Mouse (Mus musculus) cerebellum, postnatal 10 days (tissue): ENCODE measurements at regions not wholly inside any gene's neighbourhood (a gene's known extent, or its start where the extent isn't known, plus 50 kb on each side); places are given as distances from the start of the nearest gene placed in this dataset.
A peak's percentile ranks its signal among the peaks of the same experiment; 100 is the strongest.

Experiments
- DNase-seq, 2 experiments: peaks; one replicate each; pipeline ENCODE4 v3.0.0; 2021; ENCODE audit warnings: mixed read lengths in 2 of 2

DNA sequence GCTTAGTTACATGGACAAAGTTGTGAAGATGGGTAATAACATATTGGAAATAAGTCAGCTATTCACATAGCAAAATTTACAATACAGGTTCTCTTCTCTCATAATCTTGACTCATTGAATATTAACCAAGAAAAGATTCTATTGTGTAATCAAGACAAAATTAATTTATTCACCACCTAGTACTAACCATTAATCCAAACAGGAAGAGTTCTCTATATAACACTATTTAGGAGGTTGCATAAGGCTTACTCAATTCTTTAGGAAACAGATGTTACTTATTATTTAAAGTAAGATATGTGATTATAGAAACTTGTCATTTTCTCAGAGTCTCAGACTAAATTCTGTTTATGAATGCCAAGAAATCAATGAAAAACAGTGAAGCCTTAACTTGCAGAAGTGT lies 600.4 kb upstream of the Tusc1 start:
- no peak for DNase-seq

GRCm38 (mm10) chr4:93927117-93927516 lies 591.8 kb upstream of the Tusc1 start:
- no peak for DNase-seq

- no peak for DNase-seq
Measured at GRCm38 (mm10) chr4:93924402-93924801, 589.1 kb upstream of the Tusc1 start.

GRCm38 (mm10) chr4:93886631-93887030 lies 551.3 kb upstream of the Tusc1 start:
- DNase-seq, result no peak

- DNase-seq, result no peak
Measured at GRCm38 (mm10) chr4:93881318-93881717, 546.0 kb upstream of the Tusc1 start.

DNA sequence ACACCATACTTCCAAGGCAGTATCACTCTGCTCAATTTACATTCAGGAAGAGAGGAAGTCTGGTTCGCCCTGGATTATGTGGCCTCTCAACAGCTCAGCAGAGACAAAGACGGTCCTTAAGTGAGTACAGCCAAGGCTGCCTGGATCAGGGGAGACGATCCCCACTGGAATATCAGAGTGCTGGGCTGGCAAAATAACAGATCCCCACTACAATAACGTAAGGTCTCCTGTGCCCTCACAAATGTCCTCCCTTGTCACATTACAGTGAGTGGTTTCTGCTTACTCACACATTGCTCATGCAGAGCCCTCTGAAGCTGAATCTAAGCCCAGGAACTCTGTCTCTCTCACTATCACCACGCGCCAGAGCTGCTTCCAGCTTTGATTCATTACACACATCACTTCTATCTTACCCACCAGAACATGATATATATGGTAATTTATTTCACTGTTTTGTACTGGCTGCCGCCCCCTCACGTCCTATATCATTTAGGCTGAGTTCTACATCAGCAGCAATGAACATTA lies 544.1 kb upstream of the Tusc1 start:
- DNase-seq, result peak in 1 of 2 experiments; percentile 3

DNA sequence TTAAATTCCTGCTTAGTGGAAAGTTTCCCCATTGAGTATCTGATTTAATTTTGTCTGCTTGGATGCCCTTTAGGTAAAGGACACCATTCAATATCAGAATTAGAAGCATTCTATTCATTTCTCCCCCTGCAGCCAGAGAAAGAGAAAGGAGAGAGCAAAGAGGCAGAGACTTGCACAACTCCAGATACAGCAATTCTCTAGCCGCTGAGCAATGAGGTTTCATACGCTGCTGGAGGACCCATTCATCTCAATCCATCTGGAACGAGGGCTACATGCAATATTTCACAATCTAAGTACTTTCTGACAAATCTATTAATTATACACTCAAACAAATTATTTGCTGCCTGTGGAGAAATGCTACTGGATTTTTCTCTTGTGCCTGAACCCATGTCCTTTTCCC lies 538.0 kb upstream of the Tusc1 start:
- no peak for DNase-seq

GRCm38 (mm10) chr4:93853451-93853850 lies 518.1 kb upstream of the Tusc1 start:
- DNase-seq, result no peak

DNA sequence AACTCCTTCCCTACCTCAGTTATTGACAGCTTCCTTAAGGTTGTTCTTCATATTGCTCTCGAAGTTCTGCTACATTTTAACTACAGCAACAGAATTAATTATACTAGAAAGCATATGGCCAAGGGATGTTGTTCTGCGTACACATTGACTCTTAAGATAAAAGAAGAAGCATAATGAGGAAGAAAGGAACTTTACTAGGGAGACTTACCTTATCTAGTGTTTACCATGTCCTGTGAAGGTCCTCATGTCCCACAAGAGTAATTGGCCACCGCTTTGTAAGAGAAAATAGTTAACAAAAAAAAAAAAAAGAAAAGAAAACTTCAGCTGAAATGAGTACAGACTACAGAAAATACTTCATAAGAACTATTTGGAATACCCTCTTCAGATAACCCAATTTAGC lies 513.9 kb upstream of the Tusc1 start:
- no peak for DNase-seq

- no peak for DNase-seq
Measured at GRCm38 (mm10) chr4:93830701-93831100, 495.4 kb upstream of the Tusc1 start.

DNA sequence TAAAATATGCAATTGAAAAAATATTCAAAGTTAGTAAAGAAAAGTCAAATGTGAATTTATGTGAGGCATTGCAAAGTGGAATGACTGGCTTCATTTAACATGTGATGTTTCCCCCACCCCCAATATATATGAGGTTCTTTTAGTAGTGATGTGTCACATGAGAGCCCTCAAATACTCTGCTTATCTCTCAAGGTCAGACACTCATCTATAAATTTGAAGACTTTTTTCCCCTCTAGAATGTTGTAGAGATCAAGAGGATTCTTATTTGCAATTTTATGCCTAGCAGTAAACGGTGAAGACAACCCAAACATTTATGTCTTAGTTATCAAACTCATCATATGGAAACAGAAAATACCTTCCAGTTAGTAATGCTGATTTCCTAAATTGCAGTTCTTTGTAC lies 457.8 kb upstream of the Tusc1 start:
- no peak for DNase-seq

DNA sequence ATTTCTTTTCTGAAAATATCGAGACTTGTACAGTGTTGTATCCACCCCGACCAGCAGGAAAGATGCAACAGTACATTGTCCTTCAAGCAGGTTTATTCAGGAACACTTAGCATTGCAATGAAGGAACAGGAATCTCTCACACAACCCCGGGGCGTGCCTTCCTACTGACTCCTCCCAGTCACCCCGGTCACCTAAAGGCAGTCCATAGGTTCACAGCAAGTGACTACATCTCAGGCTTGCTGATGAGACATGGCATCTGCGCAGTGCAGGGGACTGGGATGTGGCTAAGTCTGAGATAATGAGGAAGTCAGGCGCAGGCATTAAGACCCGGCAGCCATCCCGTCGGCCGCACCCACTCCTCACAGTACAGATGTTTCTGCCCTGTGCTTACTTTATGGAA lies 454.8 kb upstream of the Tusc1 start:
- no peak for DNase-seq

DNA sequence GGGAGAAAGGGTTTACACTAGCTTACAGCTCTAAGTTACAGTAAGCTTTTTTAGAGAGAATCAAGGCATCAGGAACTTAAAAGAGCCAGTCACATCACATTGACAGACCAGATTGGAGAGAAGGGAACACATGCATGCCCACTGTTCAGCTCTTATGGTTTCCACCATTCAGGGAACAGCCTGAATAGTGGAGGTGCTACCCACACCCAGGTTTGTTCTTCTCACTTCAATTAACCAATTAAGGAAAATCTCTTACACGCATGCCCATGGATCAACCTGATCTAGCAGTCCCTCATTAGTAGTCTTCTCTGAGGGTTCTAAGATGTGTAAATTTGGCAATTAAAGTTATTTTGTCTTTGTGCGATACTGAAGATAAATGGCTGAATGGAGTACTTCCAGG lies 419.2 kb upstream of the Tusc1 start:
- no peak for DNase-seq

DNA sequence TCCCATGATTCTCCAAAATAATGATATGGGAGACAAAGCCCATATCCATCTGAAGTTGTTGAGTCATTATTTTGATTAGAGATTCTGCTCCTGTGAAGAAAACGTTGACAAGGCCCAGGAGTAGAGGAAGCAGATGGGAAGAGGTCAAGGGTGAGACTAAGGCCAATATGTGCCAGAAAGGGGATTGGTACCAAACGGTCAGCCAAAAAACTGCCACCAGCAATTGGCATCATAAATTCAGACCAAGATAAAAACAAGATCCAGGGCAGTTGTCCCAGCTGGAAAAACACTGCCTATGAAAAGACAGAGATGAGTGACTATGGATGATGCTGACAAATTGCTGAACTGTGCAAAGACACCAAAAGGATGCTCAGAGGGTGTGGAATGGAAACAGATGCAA lies 411.0 kb upstream of the Tusc1 start:
- peak; percentile 84 to 86 for DNase-seq

DNA sequence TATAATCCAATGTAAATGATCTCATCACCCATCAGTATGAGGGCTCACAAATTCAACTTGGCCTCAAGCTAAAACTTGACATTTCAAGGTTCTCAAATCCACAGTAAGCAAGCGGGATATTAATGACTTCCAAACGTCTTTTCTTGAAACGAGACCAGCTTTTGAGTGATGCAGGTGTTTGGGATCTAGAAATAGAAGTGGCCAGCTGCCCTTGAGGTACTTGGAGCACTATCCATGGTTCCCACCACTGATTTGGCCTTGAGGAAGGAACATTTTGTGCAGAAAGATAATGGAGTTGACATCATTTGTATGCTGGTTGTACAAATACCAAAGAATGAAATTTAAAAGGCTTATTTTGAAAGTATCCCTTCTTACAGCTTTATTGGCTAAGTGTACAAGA lies 378.4 kb upstream of the Tusc1 start:
- DNase-seq, result peak; percentile 24 to 25

DNA sequence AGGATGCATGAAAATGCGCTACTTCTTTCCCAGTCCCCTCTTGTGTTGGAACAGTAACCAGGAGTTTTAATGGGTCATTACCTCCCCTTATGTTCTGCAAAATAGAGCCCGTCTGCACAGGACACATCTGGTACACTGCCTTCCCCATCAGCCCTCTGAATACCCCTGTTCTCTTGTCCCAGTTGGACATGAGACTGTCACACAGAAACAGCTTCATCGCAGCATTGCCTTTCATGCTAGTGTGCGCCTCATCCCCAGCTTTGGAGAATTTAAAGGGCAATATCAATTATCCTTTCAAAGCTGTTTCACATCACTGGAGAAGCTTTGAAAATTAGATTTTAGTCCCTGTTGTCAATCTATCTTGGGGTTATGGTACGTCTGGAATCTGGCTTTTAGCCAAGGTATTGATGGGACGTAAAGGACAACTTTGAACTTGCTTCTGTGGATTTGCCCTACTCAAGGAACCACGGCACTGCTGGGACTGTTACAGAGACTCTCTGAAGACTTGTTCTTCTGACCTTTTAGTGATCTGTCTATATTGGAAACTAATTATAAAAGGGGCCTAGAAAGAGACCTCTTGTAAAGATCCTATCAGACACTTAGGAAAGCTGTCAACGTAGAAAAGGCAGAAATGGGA lies 341.2 kb upstream of the Tusc1 start:
- DNase-seq, result peak in 1 of 2 experiments; percentile 12

- peak; percentile 57 to 72 for DNase-seq
Measured at GRCm38 (mm10) chr4:93675739-93676402, 340.6 kb upstream of the Tusc1 start.

DNA sequence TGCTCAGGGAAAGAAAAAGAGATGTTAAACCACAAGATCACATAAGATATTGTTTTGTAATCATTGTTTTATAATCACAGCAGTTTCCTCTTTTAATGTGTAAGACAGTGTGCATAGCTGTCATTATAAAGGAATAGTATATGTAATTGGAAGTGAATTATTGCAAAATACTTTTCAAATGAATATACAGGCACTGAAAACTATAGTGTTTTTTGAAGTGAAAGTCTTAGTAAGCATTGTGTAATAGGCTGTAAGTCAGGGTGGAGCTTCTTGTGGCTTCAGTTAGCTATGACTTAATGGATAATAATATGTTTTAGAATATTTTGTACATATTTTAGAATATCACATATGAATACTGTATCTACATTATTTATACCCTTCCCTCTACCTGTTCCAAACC lies 333.7 kb upstream of the Tusc1 start:
- no peak for DNase-seq

GRCm38 (mm10) chr4:93664293-93664692 lies 329.0 kb upstream of the Tusc1 start:
- no peak for DNase-seq

GRCm38 (mm10) chr4:93638207-93638606 lies 302.9 kb upstream of the Tusc1 start:
- no peak for DNase-seq

- no peak for DNase-seq
Measured at GRCm38 (mm10) chr4:93598474-93598873, 263.2 kb upstream of the Tusc1 start.

DNA sequence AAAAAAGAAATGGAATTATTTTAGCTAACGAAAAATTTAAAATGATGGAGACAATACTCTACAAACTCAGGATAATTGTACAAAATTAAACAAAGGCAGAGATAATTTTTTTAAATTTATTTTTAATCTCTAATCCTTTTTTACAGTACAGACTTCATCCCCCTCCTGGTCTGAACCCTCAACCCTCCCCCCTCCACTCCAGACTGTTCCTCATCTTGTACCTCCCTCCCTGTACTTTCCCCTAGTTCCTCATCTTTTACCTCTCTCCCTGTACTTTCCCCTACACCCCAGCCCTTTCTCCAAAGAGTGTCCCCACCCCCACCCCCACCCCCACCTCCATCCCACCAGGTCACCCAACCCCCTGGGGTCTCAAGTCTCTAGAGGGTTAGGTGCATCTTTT lies 249.0 kb upstream of the Tusc1 start:
- no peak for DNase-seq

DNA sequence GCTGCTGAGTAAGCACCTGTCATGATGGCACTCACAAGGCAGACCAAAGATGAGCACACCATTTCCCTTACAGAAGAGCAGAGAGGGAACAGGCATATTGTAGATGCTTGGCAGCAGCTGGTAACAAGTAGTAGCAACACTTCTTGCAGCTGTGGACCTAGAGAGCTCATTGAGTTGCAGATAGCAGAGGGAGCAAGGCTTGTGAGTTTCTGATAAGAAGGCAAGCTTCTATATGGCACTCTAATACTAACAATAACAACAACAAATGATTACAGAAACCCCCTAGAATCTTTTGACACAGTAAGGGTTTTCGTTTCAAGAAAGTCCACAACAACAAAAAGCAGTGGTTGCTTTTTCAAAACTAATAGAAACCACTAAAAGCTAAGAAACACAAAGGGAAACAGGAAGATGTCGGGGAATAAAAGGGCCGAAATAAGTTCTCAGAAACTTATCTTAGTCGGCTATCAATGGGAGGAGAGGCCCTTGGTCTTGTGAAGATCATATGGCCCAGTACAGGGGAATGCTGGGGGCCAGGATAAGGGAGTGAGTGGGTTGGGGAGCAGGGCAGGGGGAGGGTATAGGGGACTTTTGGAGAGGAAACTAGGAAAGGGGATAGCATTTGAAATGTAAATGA lies 248.5 kb upstream of the Tusc1 start:
- DNase-seq, result no peak

- no peak for DNase-seq
Measured at GRCm38 (mm10) chr4:93579343-93579742, 244.0 kb upstream of the Tusc1 start.
